Mouse (Mus musculus): ENCODE results near the gene D8Ertd738e. TPM values are rescaled to one million over a fixed set of nuclear protein-coding genes. Genes with fewer than 3 reads are reported as not detected.

The D8Ertd738e gene
- total RNA-seq (2023) = 100 to 1,000 TPM; 182 to 191 TPM

DNA sequence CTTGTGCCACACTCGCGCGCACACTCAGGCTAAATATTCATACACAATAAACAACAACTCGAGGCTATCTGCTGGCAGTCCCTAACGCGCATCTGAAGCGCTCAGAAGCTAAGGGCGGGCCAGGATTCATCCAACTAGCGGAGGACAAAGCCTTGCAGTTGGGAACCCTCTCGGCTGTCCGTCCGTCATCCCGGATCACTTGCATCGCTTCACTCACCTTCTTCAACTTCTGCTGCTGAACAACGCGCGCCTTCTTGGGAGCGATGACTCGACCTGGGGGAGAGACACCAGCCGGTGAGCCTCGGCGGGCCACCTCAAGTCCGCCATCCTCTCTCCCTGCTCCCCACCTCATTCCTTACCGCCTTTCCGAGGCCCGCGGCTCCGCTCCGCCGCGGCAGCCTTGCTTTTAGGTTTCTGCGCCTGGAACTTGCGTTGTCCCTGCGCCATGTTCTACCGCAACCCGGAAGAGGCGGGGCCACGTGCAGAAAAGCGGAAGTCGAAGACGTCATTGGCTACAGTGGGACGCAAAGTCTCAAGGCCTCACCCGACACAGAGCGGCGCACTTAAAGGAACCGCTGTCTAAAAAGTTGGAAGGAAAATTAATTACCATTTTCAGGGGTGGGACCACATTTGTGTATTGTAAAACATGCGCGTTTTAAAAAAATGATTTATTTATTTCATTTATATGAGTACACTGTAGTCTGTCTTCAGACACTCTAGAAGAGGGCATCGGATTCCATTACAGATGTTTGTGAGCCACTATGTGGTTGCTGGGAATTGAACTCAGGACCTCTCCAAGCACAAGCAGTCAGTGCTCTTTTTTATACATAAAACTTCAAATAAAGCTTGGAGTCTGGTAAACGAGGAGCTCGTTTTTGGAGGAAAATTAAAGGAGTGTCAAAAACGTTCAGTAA is at the start of gene D8Ertd738e:
Gene D8Ertd738e (minus strand): TSS at position 463 of the 914 bp plus-strand sequence.

GRCm38 (mm10) chr8:84269950-84270773 is 20.6 kb upstream of the D8Ertd738e start, which contains the start of gene Ccdc130:
Ccdc130 (minus strand) TSS chr8:84270380.

DNA sequence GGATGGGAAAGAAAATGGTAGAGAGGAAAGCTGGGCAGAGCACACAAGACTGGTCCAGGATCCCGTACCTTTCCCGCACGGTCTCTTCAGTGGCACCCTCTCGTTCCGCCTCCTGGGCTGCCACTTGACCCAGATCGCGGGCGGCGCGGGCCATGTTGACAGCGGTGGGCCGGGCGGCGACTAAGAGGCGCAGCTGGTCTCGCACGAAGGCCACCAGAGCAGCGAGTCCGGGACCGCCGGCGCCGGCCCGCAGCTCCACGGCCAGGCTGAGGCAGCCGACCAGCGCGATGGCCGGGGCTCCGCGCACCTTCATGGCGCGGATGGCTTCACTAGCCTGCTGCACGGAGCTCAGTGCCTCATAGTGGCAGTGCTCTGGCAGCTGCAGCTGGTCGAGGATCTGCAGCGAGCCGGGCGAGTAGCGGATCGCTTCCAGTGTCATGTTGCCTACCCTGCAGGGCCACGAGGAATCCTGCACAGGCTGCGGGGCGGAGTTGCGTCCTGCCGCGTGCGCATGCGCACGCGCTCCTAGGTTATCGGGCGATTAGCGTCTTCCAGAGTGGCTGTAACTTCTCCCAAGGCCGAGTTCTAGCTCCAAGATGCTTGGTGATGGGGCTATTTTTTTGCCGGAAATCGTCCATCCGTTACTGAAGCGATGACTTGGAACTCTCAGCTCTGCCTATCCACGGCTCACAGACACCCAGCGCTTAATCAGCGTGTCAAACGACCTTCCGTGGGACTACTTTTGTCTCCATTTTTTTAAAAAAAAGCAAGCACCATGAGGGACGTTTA is 7.5 kb upstream of the D8Ertd738e start, which contains the start of gene Mri1:
Gene Mri1 (minus strand): TSS at position 505 of the 789 bp plus-strand sequence.

GRCm38 (mm10) chr8:84236998-84237473 is 12.5 kb downstream of the D8Ertd738e start, which contains the start of gene Zswim4:
Zswim4 (minus strand) TSS chr8:84237055.

Other genes with a start within 250 kb of the D8Ertd738e start
- under 1 TPM; 0.53 to 0.58 TPM for gene 1700067K01Rik, start 248.2 kb downstream of the D8Ertd738e start, total RNA-seq (2023)
- gene 2210011C24Rik, start 237.5 kb downstream of the D8Ertd738e start, total RNA-seq (2023) = not detected
- gene Palm3, start 228.2 kb downstream of the D8Ertd738e start, total RNA-seq (2023) = not detected
- 100 to 1,000 TPM; 107 to 110 TPM for gene Il27ra, start 207.1 kb downstream of the D8Ertd738e start, total RNA-seq (2023)
- gene Rln3, start 204.7 kb downstream of the D8Ertd738e start, total RNA-seq (2023) = not detected
- gene Gm10643, start 184.6 kb downstream of the D8Ertd738e start, total RNA-seq (2023) = 1 to 10 TPM; 3.3 to 5.1 TPM
- gene Rfx1, start 182.9 kb downstream of the D8Ertd738e start, total RNA-seq (2023) = 10 to 100 TPM; 66.0 to 85.3 TPM
- 10 to 100 TPM; 53.6 to 55.6 TPM for gene Dcaf15, start 145.0 kb downstream of the D8Ertd738e start, total RNA-seq (2023)
- under 1 TPM; 0.36 to 0.46 TPM for gene Podnl1, start 123.7 kb downstream of the D8Ertd738e start, total RNA-seq (2023)
- 10 to 100 TPM; 33.4 to 38.3 TPM for gene Cc2d1a, start 101.8 kb downstream of the D8Ertd738e start, total RNA-seq (2023)
- 1 to 10 TPM in 1 of 2 experiments, under 1 TPM in 1; 0.77 to 2.1 TPM for gene 4930432K21Rik, start 101.7 kb downstream of the D8Ertd738e start, total RNA-seq (2023)
- not detected for gene Nanos3, start 64.5 kb downstream of the D8Ertd738e start, total RNA-seq (2023)
- gene Zswim4, start 12.7 kb downstream of the D8Ertd738e start, total RNA-seq (2023) = 10 to 100 TPM; 22.8 to 24.8 TPM
- 10 to 100 TPM; 37.0 to 38.6 TPM for gene Mri1, start 7.6 kb upstream of the D8Ertd738e start, total RNA-seq (2023)
- gene Ccdc130, start 20.7 kb upstream of the D8Ertd738e start, total RNA-seq (2023) = 10 to 100 TPM; 26.5 to 34.3 TPM
- 1 to 10 TPM; 2.4 to 5.7 TPM for gene Cacna1a, start 138.7 kb upstream of the D8Ertd738e start, total RNA-seq (2023)